Mouse (Mus musculus) R1 (cell line): Measurements from ENCODE around the gene Golga7b.
A peak's percentile ranks its signal among the peaks of the same experiment; 100 is the strongest.

Experiments
- DNase-seq: peaks from one replicate; pipeline ENCODE4 v3.0.0-alpha.2; 2018; ENCODE audit warnings: low read depth, low spot score

Golga7b gene

GRCm38 (mm10) chr19:42293216-42293615, 45.8 kb downstream of the Golga7b start:
- DNase-seq: no peak

- DNase-seq: peak; percentile 31
Measured at GRCm38 (mm10) chr19:42303210-42303813, 55.9 kb downstream of the Golga7b start.

- DNase-seq: no peak
Measured at GRCm38 (mm10) chr19:42304506-42304905, 57.1 kb downstream of the Golga7b start.

GRCm38 (mm10) chr19:42305746-42306145, 58.4 kb downstream of the Golga7b start:
- DNase-seq: no peak

DNA sequence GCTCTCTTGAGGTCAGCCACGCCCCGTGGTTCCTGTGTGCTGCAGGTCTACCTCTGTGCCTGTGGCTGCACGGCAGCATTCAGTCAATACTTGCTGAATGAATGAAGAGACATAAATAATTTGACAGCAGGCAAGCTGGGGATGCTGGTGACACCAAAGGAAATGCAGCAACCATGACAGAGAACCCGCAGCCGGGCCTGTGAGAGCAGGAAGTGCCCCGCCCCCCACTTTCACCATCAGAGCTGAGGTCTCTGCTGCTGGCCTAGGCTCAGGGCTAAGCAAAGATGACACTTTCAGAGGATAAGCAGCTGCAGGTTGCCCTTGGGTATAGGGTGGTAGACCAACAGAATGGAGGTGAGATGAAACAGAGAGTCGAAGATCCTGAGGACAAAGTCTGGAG, 58.8 kb downstream of the Golga7b start:
- no peak for DNase-seq

DNA sequence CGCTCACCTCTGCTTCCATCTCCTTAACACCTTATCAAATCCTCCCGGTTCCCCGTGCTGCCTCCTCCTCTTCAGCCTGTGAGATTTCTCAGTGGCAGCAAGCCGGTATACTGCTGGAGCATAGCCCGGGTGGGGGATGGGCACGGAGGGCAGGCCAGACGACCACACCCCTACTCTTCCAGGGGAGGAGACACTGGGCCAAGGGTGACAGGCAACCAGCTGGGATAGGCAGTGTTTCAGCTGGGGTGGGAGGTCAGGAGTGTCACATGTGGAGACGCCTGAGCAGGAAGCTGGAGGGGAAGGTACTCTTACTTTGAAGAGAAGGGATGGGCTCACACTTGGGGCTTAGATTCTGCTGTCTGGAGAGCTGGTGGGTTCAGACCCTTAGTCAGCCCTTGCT, 59.6 kb downstream of the Golga7b start:
- peak; percentile 79 for DNase-seq

DNA sequence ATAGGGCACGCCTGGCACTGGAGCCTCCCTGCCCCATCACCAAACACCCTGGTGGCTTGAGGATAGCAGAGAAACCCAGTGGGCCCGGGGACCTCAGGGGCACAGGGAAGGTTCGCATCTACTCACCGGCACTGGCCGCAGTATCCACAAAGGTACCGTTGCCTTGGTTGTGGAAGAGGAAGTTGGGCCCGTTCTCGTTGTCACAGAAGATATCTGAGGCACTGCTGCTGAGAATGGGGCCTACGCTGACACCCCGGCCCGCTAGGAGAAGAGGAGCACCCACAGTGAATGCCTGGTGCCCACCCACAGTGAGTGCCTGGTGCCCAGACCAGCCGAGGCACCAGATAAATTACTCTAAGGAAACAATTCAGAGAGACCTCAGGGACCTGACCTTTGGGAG, 61.6 kb downstream of the Golga7b start:
- no peak for DNase-seq

- peak; percentile 34 for DNase-seq
Measured at GRCm38 (mm10) chr19:42311332-42311731, 64.0 kb downstream of the Golga7b start.

GRCm38 (mm10) chr19:42312191-42312590, 64.8 kb downstream of the Golga7b start:
- DNase-seq: no peak

GRCm38 (mm10) chr19:42315070-42315679, 67.8 kb downstream of the Golga7b start:
- no peak for DNase-seq

DNA sequence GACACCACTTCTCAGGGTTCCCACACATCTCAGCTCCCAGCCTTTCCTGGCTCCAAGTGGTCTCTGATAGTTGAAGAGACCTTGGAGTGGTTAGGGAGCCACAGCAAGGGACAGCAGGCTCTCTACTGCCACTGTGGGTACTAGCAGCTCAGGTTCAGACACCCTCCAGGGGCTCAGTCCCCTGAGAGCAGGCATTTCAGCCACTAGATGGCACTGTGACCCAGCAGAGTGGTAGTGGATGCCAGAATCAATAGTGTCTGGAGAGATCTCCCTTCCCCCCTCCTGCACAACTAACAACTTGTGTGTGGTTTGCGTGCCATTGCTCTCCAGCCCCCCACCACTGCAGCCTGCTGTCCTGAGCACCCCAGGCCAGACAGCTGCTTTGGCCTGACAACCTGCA, 68.5 kb downstream of the Golga7b start:
- DNase-seq: peak; percentile 89

DNA sequence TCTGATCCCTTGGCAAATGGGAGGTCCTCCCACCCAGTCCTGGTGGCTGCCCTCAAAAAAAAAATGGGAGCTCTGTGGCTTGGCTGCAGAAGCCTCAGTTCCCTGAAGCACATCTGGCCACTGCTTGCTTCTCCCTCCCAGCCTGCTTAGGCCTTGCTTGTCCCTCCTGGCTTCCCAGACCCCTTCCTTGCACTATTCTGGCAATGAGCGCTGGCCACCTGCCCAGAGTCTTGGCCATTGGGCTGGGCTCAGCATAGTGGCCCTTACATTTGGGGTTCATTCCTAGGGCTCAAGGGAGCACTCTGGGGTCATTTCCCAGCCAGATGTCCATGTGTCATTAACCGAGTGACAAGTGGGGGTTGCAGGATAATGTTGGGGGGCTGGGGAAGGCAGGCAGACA, 69.2 kb downstream of the Golga7b start:
- DNase-seq: no peak

DNA sequence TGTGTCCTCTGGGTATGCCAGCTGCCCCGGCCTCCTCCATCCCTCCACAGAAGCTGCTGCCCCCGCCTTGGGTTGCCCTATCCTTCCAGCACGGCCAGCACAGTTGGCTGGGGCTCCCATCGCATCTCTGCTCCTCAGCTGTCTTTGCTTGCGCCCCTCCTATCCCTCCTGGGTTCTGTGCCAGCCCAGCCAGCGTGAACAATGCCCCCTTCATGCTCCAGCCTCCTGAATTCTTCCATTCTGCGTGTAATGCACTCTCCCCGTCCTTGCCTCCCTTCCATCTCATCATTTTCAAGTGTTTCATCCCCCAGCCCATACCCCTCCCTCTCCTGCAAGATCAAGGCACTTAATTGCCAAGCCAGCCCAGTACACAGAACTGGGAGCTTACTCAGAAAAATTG, 69.6 kb downstream of the Golga7b start:
- DNase-seq: no peak

DNA sequence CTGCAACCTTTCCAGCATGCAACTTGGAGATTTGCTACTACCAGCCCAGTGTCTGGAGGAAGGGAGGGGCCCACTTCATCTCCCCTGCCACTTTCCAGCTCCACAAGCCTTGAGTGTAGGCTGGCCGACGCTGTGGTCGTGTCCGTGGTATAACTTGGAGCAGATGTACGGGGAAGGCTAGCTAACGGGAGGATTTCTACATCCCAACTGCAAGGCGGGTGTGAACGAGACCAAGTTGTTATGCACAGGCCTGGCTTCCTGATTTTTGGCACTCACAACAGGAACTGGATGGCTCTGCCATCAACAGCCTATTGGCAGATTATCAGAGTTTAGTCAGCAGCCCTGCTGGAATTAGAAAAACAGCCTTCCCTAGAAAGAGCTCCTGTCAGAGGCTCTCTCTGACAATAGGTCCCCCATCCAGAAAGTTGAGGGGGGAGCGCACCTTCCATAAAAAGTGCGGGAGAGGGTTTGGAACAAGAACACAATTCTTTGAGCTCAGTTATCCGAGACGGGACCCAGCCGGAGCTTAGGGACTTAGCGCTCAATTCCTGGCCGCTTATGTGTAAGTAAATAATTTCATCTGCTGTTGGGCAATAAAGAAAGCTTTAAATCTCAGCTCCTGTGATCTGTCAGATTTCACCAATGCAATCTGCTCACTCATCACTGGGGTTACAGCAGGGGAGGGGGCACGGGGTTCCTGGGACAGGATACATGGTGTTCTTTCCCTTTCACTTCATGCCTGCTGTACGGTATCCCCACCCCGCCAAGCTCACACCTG, 70.5 kb downstream of the Golga7b start:
- DNase-seq: no peak
